Mouse (Mus musculus): ENCODE results near the gene Rnf149.

Rnf149 gene

GRCm38 (mm10) chr1:39575778-39576375 is 1.3 kb downstream of the Rnf149 start:
- DNase-seq (ENCODE audit: low spot score): no peak

- no peak for DNase-seq (ENCODE audit: low spot score)
Observed at GRCm38 (mm10) chr1:39573890-39574289, 3.3 kb downstream of the Rnf149 start.

GRCm38 (mm10) chr1:39571653-39572052 is 5.6 kb downstream of the Rnf149 start:
- no peak for DNase-seq (ENCODE audit: low spot score)

- DNase-seq (ENCODE audit: low spot score): no peak
Observed at GRCm38 (mm10) chr1:39568079-39568478, 9.1 kb downstream of the Rnf149 start.

- DNase-seq (ENCODE audit: low spot score): no peak
Observed at GRCm38 (mm10) chr1:39564603-39565002, 12.6 kb downstream of the Rnf149 start.

GRCm38 (mm10) chr1:39563161-39563560 is 14.0 kb downstream of the Rnf149 start:
- DNase-seq (ENCODE audit: low spot score): no peak

- DNase-seq (ENCODE audit: low spot score): no peak
Observed at GRCm38 (mm10) chr1:39561920-39562319, 15.3 kb downstream of the Rnf149 start.

GRCm38 (mm10) chr1:39559009-39559408 is 18.2 kb downstream of the Rnf149 start:
- no peak for DNase-seq (ENCODE audit: low spot score)

- no peak for DNase-seq (ENCODE audit: low spot score)
Observed at GRCm38 (mm10) chr1:39555556-39556415, 21.4 kb downstream of the Rnf149 start.

- DNase-seq (ENCODE audit: low spot score): no peak
Observed at GRCm38 (mm10) chr1:39549831-39550230, 27.4 kb downstream of the Rnf149 start.

GRCm38 (mm10) chr1:39547238-39547637 is 30.0 kb downstream of the Rnf149 start:
- DNase-seq (ENCODE audit: low spot score): no peak

GRCm38 (mm10) chr1:39546160-39546866 is 30.9 kb downstream of the Rnf149 start:
- no peak for DNase-seq (ENCODE audit: low spot score)

GRCm38 (mm10) chr1:39545589-39545988 is 31.6 kb downstream of the Rnf149 start:
- DNase-seq (ENCODE audit: low spot score): no peak

- DNase-seq (ENCODE audit: low spot score): no peak
Observed at GRCm38 (mm10) chr1:39540592-39540991, 36.6 kb downstream of the Rnf149 start.

- no peak for DNase-seq (ENCODE audit: low spot score)
Observed at GRCm38 (mm10) chr1:39537631-39538380, 39.4 kb downstream of the Rnf149 start.

GRCm38 (mm10) chr1:39536701-39537100 is 40.5 kb downstream of the Rnf149 start:
- no peak for DNase-seq (ENCODE audit: low spot score)

GRCm38 (mm10) chr1:39535515-39536311 is 41.5 kb downstream of the Rnf149 start:
- DNase-seq (ENCODE audit: low spot score): peak; percentile 94

GRCm38 (mm10) chr1:39534831-39535230 is 42.4 kb downstream of the Rnf149 start, which contains the start of gene Cnot11:
TSS of gene Cnot11 (plus strand) at chr1:39534992.
- no peak for DNase-seq (ENCODE audit: low spot score)

- no peak for DNase-seq (ENCODE audit: low spot score)
Observed at GRCm38 (mm10) chr1:39533917-39534316, 43.3 kb downstream of the Rnf149 start.

- no peak for DNase-seq (ENCODE audit: low spot score)
Observed at GRCm38 (mm10) chr1:39531036-39531435, 46.2 kb downstream of the Rnf149 start.

GRCm38 (mm10) chr1:39530258-39530943 is 46.8 kb downstream of the Rnf149 start:
- DNase-seq (ENCODE audit: low spot score): peak; percentile 46
